Mouse (Mus musculus): ENCODE results near the gene Plin4. TPM values are rescaled to one million over a fixed set of nuclear protein-coding genes. Genes with fewer than 3 reads are reported as not detected.

The Plin4 gene
- polyA plus RNA-seq, 1 experiment = 29.0 TPM

- 94% methylated on average over 4 of the region's 4 CpGs for WGBS
- no peak for TF ChIP-seq POLR2A (IDR thresholded peaks at IDR 0.05; ENCODE audit: control insufficient read depth, extremely low read depth, insufficient read depth, low read length, poor library complexity)
- TF ChIP-seq CTCF (IDR thresholded peaks at IDR 0.05; ENCODE audit: borderline replicate concordance, control insufficient read depth, extremely low read depth, insufficient read depth, low read length, poor library complexity) = no peak
- Histone ChIP-seq H3K4me3 (ENCODE audit: control insufficient read depth, insufficient read depth, low read length) (no peak overlapping the region), H3K36me3 (ENCODE audit: control insufficient read depth, insufficient read depth, low read length) (peaks cover 26% of the 10 kb centered on the region), H3K27ac (ENCODE audit: control insufficient read depth, insufficient read depth, low read length) (no peak overlapping the region), H3K4me1 (replicated peaks; ENCODE audit: control insufficient read depth, insufficient read depth, low read length) (no peaks in the 10 kb centered on the region), H3K27me3 (ENCODE audit: control insufficient read depth, insufficient read depth, low read length) (no peaks in the 10 kb centered on the region)
- DNase-seq = no peak
Measured at GRCm38 (mm10) chr17:56055945-56056678, 53.5 kb downstream of the Plin4 start.

- TF ChIP-seq CTCF (IDR thresholded peaks at IDR 0.05; ENCODE audit: borderline replicate concordance, control insufficient read depth, extremely low read depth, insufficient read depth, low read length, poor library complexity) = no peak
- no peak for TF ChIP-seq POLR2A (IDR thresholded peaks at IDR 0.05; ENCODE audit: control insufficient read depth, extremely low read depth, insufficient read depth, low read length, poor library complexity)
- peaks cover 28% of the 10 kb centered on the region for H3K36me3 ChIP-seq (ENCODE audit: control insufficient read depth, insufficient read depth, low read length)
- no peak for DNase-seq
Measured at GRCm38 (mm10) chr17:56054938-56055337, 54.7 kb downstream of the Plin4 start.

GRCm38 (mm10) chr17:56051369-56051768 lies 58.2 kb downstream of the Plin4 start:
- Histone ChIP-seq H3K27ac (ENCODE audit: control insufficient read depth, insufficient read depth, low read length) (no peak overlapping the region), H3K4me3 (ENCODE audit: control insufficient read depth, insufficient read depth, low read length) (no peak overlapping the region), H3K4me1 (replicated peaks; ENCODE audit: control insufficient read depth, insufficient read depth, low read length) (no peaks in the 10 kb centered on the region), H3K36me3 (ENCODE audit: control insufficient read depth, insufficient read depth, low read length) (peaks cover 27% of the 10 kb centered on the region), H3K27me3 (ENCODE audit: control insufficient read depth, insufficient read depth, low read length) (no peaks in the 10 kb centered on the region)
- TF ChIP-seq POLR2A (IDR thresholded peaks at IDR 0.05; ENCODE audit: control insufficient read depth, extremely low read depth, insufficient read depth, low read length, poor library complexity) (no peak), CTCF (IDR thresholded peaks at IDR 0.05; ENCODE audit: borderline replicate concordance, control insufficient read depth, extremely low read depth, insufficient read depth, low read length, poor library complexity) (no peak)
- no peak for DNase-seq
- WGBS = 95% methylated on average over 5 of the region's 5 CpGs

More at GRCm38 (mm10) chr17:56054938-56055337, 54.7 kb downstream of the Plin4 start:
- Histone ChIP-seq H3K4me1 (replicated peaks; ENCODE audit: control insufficient read depth, insufficient read depth, low read length) (no peaks in the 10 kb centered on the region), H3K4me3 (ENCODE audit: control insufficient read depth, insufficient read depth, low read length) (no peak overlapping the region), H3K27ac (ENCODE audit: control insufficient read depth, insufficient read depth, low read length) (no peak overlapping the region), H3K27me3 (ENCODE audit: control insufficient read depth, insufficient read depth, low read length) (no peaks in the 10 kb centered on the region)

Other genes with a start within 250 kb of the Plin4 start
- 0.27 and 0.36 TPM in 2 replicates for gene Zfp119a, start 230.9 kb downstream of the Plin4 start, polyA plus RNA-seq (2012; rRNA removed)
- gene Zfp959, start 217.7 kb downstream of the Plin4 start, polyA plus RNA-seq (2012; rRNA removed) = 1.6 and 1.9 TPM in 2 replicates
- 0.17 and 0.23 TPM in 2 replicates for gene Zfp119b, start 160.3 kb downstream of the Plin4 start, polyA plus RNA-seq (2012; rRNA removed)
- gene Ebi3, start 157.2 kb downstream of the Plin4 start, polyA plus RNA-seq (2012; rRNA removed) = 24.5 and 25.9 TPM in 2 replicates
- 16.9 and 17.3 TPM in 2 replicates for gene Yju2, start 150.7 kb downstream of the Plin4 start, polyA plus RNA-seq (2012; rRNA removed)
- 0.59 and 1.9 TPM in 2 replicates for gene Shd, start 139.3 kb downstream of the Plin4 start, polyA plus RNA-seq (2012; rRNA removed)
- gene Fsd1, start 123.3 kb downstream of the Plin4 start, polyA plus RNA-seq (2012; rRNA removed) = 0.26 and 0.62 TPM in 2 replicates
- 16.4 and 22.2 TPM in 2 replicates for gene Stap2, start 104.2 kb downstream of the Plin4 start, polyA plus RNA-seq (2012; rRNA removed)
- gene Mpnd, start 104.1 kb downstream of the Plin4 start, polyA plus RNA-seq (2012; rRNA removed) = 180 and 188 TPM in 2 replicates
- 216 and 248 TPM in 2 replicates for gene Sh3gl1, start 73.2 kb downstream of the Plin4 start, polyA plus RNA-seq (2012; rRNA removed)
- gene Chaf1a, start 69.4 kb downstream of the Plin4 start, polyA plus RNA-seq (2012; rRNA removed) = 16.9 and 21.4 TPM in 2 replicates
- 76.7 and 93.1 TPM in 2 replicates for gene Ubxn6, start 34.8 kb downstream of the Plin4 start, polyA plus RNA-seq (2012; rRNA removed)
- gene Hdgfl2, start 30.2 kb downstream of the Plin4 start, polyA plus RNA-seq (2012; rRNA removed) = 80.6 and 83.3 TPM in 2 replicates
- gene Plin5, start 7.8 kb upstream of the Plin4 start, polyA plus RNA-seq (2012; rRNA removed) = 6.2 and 11.7 TPM in 2 replicates
- 23.5 and 27.0 TPM in 2 replicates for gene Lrg1, start 12.2 kb upstream of the Plin4 start, polyA plus RNA-seq (2012; rRNA removed)
- gene Sema6b, start 30.5 kb upstream of the Plin4 start, polyA plus RNA-seq (2012; rRNA removed) = 3.8 and 4.9 TPM in 2 replicates
- 21.6 and 26.8 TPM in 2 replicates for gene Tnfaip8l1, start 52.7 kb upstream of the Plin4 start, polyA plus RNA-seq (2012; rRNA removed)
- 57.4 and 62.3 TPM in 2 replicates for gene Mydgf, start 74.1 kb upstream of the Plin4 start, polyA plus RNA-seq (2012; rRNA removed)
- 85.6 and 95.2 TPM in 2 replicates for gene Dpp9, start 109.1 kb upstream of the Plin4 start, polyA plus RNA-seq (2012; rRNA removed)
- 43.1 and 45.2 TPM in 2 replicates for gene Fem1a, start 147.0 kb upstream of the Plin4 start, polyA plus RNA-seq (2012; rRNA removed)
- gene Ticam1, start 167.0 kb upstream of the Plin4 start, polyA plus RNA-seq (2012; rRNA removed) = 21.6 and 23.1 TPM in 2 replicates
- gene Plin3, start 183.1 kb upstream of the Plin4 start, polyA plus RNA-seq (2012; rRNA removed) = 29.3 and 33.0 TPM in 2 replicates
- not detected in 2 replicates for gene Arrdc5, start 190.5 kb upstream of the Plin4 start, polyA plus RNA-seq (2012; rRNA removed)
- gene Uhrf1, start 193.5 kb upstream of the Plin4 start, polyA plus RNA-seq (2012; rRNA removed) = 154 and 258 TPM in 2 replicates
- 94.1 and 117 TPM in 2 replicates for gene Kdm4b, start 216.3 kb upstream of the Plin4 start, polyA plus RNA-seq (2012; rRNA removed)

All from thymus, adult 2 months (tissue).